Mouse (Mus musculus): ENCODE results near the gene Orc3. TPM values are rescaled to one million over a fixed set of nuclear protein-coding genes. Genes with fewer than 3 reads are reported as not detected.
"Not testable (repeated sequence)": the region's sequence is repeated elsewhere in the genome, so short reads cannot be mapped to it uniquely, and the experiment has no call there.

Orc3 gene
- polyA plus RNA-seq, 1 experiment, result 3.4 TPM

- no peak for TF ChIP-seq CTCF (IDR thresholded peaks at IDR 0.05; ENCODE audit: extremely low read depth, insufficient read length, insufficient replicate concordance, low read depth, low read length)
- TF ChIP-seq POLR2A (IDR thresholded peaks at IDR 0.05; ENCODE audit: low read depth, low read length), result no peak
- peaks cover 32% of the 10 kb centered on the region for H3K36me3 ChIP-seq (ENCODE audit: control insufficient read depth, insufficient read depth, low read length)
- H3K4me3 ChIP-seq (ENCODE audit: low read depth, low read length), result no peak overlapping the region
- WGBS, result 77% methylated on average over 7 of the region's 7 CpGs
- no peaks in the 10 kb centered on the region for H3K4me1 ChIP-seq (ENCODE audit: control insufficient read depth, insufficient read depth, insufficient read length, low read length)
- no peaks in the 10 kb centered on the region for H3K27me3 ChIP-seq (ENCODE audit: control insufficient read depth, insufficient read depth, low read length)
- no peak overlapping the region for H3K27ac ChIP-seq (ENCODE audit: insufficient read depth, low read depth, low read length)
Observed at GRCm38 (mm10) chr4:34584871-34585607, 29.7 kb downstream of the Orc3 start.

- WGBS, result 94% methylated on average over 3 of the region's 3 CpGs
- H3K27me3 ChIP-seq (ENCODE audit: control insufficient read depth, insufficient read depth, low read length), result no peaks in the 10 kb centered on the region
- no peak overlapping the region for H3K4me3 ChIP-seq (ENCODE audit: low read depth, low read length)
- no peaks in the 10 kb centered on the region for H3K4me1 ChIP-seq (ENCODE audit: control insufficient read depth, insufficient read depth, insufficient read length, low read length)
- H3K36me3 ChIP-seq (ENCODE audit: control insufficient read depth, insufficient read depth, low read length), result peaks cover 40% of the 10 kb centered on the region
- no peak overlapping the region for H3K27ac ChIP-seq (ENCODE audit: insufficient read depth, low read depth, low read length)
- TF ChIP-seq POLR2A (IDR thresholded peaks at IDR 0.05; ENCODE audit: low read depth, low read length) (no peak), CTCF (IDR thresholded peaks at IDR 0.05; ENCODE audit: extremely low read depth, insufficient read length, insufficient replicate concordance, low read depth, low read length) (no peak)
Observed at GRCm38 (mm10) chr4:34583427-34583826, 31.3 kb downstream of the Orc3 start.

GRCm38 (mm10) chr4:34582476-34582875 is 32.3 kb downstream of the Orc3 start:
- Histone ChIP-seq H3K36me3 (ENCODE audit: control insufficient read depth, insufficient read depth, low read length) (peaks cover 41% of the 10 kb centered on the region), H3K27me3 (ENCODE audit: control insufficient read depth, insufficient read depth, low read length) (no peaks in the 10 kb centered on the region), H3K27ac (ENCODE audit: insufficient read depth, low read depth, low read length) (no peak overlapping the region), H3K4me3 (ENCODE audit: low read depth, low read length) (no peak overlapping the region), H3K4me1 (ENCODE audit: control insufficient read depth, insufficient read depth, insufficient read length, low read length) (no peaks in the 10 kb centered on the region)
- TF ChIP-seq CTCF (IDR thresholded peaks at IDR 0.05; ENCODE audit: extremely low read depth, insufficient read length, insufficient replicate concordance, low read depth, low read length) (no peak), POLR2A (IDR thresholded peaks at IDR 0.05; ENCODE audit: low read depth, low read length) (no peak)
- 69% methylated on average over 5 of the region's 5 CpGs for WGBS

- Histone ChIP-seq H3K4me1 (ENCODE audit: control insufficient read depth, insufficient read depth, insufficient read length, low read length) (no peaks in the 10 kb centered on the region), H3K4me3 (ENCODE audit: low read depth, low read length) (no peak overlapping the region), H3K27ac (ENCODE audit: insufficient read depth, low read depth, low read length) (no peak overlapping the region), H3K27me3 (ENCODE audit: control insufficient read depth, insufficient read depth, low read length) (no peaks in the 10 kb centered on the region), H3K36me3 (ENCODE audit: control insufficient read depth, insufficient read depth, low read length) (peaks cover 43% of the 10 kb centered on the region)
- TF ChIP-seq CTCF (IDR thresholded peaks at IDR 0.05; ENCODE audit: extremely low read depth, insufficient read length, insufficient replicate concordance, low read depth, low read length) (no peak), POLR2A (IDR thresholded peaks at IDR 0.05; ENCODE audit: low read depth, low read length) (no peak)
- 78% methylated on average over 7 of the region's 7 CpGs for whole genome bisulfite sequencing
Observed at GRCm38 (mm10) chr4:34581990-34582389, 32.8 kb downstream of the Orc3 start.

- not testable (repeated sequence) for H3K27ac ChIP-seq (ENCODE audit: insufficient read depth, low read depth, low read length); H3K27me3 ChIP-seq (ENCODE audit: control insufficient read depth, insufficient read depth, low read length); H3K4me1 ChIP-seq (ENCODE audit: control insufficient read depth, insufficient read depth, insufficient read length, low read length); H3K4me3 ChIP-seq (ENCODE audit: low read depth, low read length)
- H3K36me3 ChIP-seq (ENCODE audit: control insufficient read depth, insufficient read depth, low read length), result peaks cover 46% of the 10 kb centered on the region
- 73% methylated on average over 1 of the region's 1 CpGs for WGBS
Observed at GRCm38 (mm10) chr4:34581489-34581888, 33.3 kb downstream of the Orc3 start.

- no peaks in the 10 kb centered on the region for H3K27me3 ChIP-seq (ENCODE audit: control insufficient read depth, insufficient read depth, low read length)
- H3K4me1 ChIP-seq (ENCODE audit: control insufficient read depth, insufficient read depth, insufficient read length, low read length), result no peaks in the 10 kb centered on the region
- 87% methylated on average over 1 of the region's 1 CpGs for WGBS
- H3K27ac ChIP-seq (ENCODE audit: insufficient read depth, low read depth, low read length), result no peak overlapping the region
- TF ChIP-seq POLR2A (IDR thresholded peaks at IDR 0.05; ENCODE audit: low read depth, low read length) (no peak), CTCF (IDR thresholded peaks at IDR 0.05; ENCODE audit: extremely low read depth, insufficient read length, insufficient replicate concordance, low read depth, low read length) (no peak)
- no peak overlapping the region for H3K4me3 ChIP-seq (ENCODE audit: low read depth, low read length)
- H3K36me3 ChIP-seq (ENCODE audit: control insufficient read depth, insufficient read depth, low read length), result peaks cover 51% of the 10 kb centered on the region
Observed at GRCm38 (mm10) chr4:34579215-34579614, 35.5 kb downstream of the Orc3 start.

GRCm38 (mm10) chr4:34577028-34577427 is 37.7 kb downstream of the Orc3 start:
- no peak overlapping the region for H3K4me3 ChIP-seq (ENCODE audit: low read depth, low read length)
- H3K27ac ChIP-seq (ENCODE audit: insufficient read depth, low read depth, low read length), result no peak overlapping the region
- TF ChIP-seq CTCF (IDR thresholded peaks at IDR 0.05; ENCODE audit: extremely low read depth, insufficient read length, insufficient replicate concordance, low read depth, low read length) (no peak), POLR2A (IDR thresholded peaks at IDR 0.05; ENCODE audit: low read depth, low read length) (no peak)
- H3K27me3 ChIP-seq (ENCODE audit: control insufficient read depth, insufficient read depth, low read length), result no peaks in the 10 kb centered on the region
- WGBS, result 96% methylated on average over 2 of the region's 2 CpGs
- peaks cover 54% of the 10 kb centered on the region for H3K36me3 ChIP-seq (ENCODE audit: control insufficient read depth, insufficient read depth, low read length)
- no peaks in the 10 kb centered on the region for H3K4me1 ChIP-seq (ENCODE audit: control insufficient read depth, insufficient read depth, insufficient read length, low read length)
